Mouse (Mus musculus): ENCODE data around the gene Prkd3. TPM values are rescaled to one million over a fixed set of nuclear protein-coding genes. Genes with fewer than 3 reads are reported as not detected.

Prkd3 gene
- polyA plus RNA-seq, 1 experiment, result 12.2 TPM

- Histone ChIP-seq H3K4me1 (ENCODE audit: control insufficient read depth, insufficient read depth, insufficient read length, low read length) (peaks cover 6% of the 10 kb centered on the region), H3K4me3 (ENCODE audit: insufficient read depth, low read depth, low read length) (no peak overlapping the region), H3K27ac (replicated peaks; ENCODE audit: low read depth, low read length) (no peak overlapping the region)
Measured at GRCm38 (mm10) chr17:78989015-78989414, 31.6 kb downstream of the Prkd3 start.

- no peak overlapping the region for H3K4me3 ChIP-seq (ENCODE audit: insufficient read depth, low read depth, low read length)
- H3K27ac ChIP-seq (replicated peaks; ENCODE audit: low read depth, low read length), result no peak overlapping the region
- H3K4me1 ChIP-seq (ENCODE audit: control insufficient read depth, insufficient read depth, insufficient read length, low read length), result no peaks in the 10 kb centered on the region
Measured at GRCm38 (mm10) chr17:78983736-78984135, 36.9 kb downstream of the Prkd3 start.

GRCm38 (mm10) chr17:78983166-78983565 lies 37.5 kb downstream of the Prkd3 start:
- no peak overlapping the region for H3K4me3 ChIP-seq (ENCODE audit: insufficient read depth, low read depth, low read length)
- no peaks in the 10 kb centered on the region for H3K4me1 ChIP-seq (ENCODE audit: control insufficient read depth, insufficient read depth, insufficient read length, low read length)
- no peak overlapping the region for H3K27ac ChIP-seq (replicated peaks; ENCODE audit: low read depth, low read length)

GRCm38 (mm10) chr17:78968500-78968899 lies 52.1 kb downstream of the Prkd3 start:
- Histone ChIP-seq H3K4me1 (ENCODE audit: control insufficient read depth, insufficient read depth, insufficient read length, low read length) (no peaks in the 10 kb centered on the region), H3K27ac (replicated peaks; ENCODE audit: low read depth, low read length) (no peak overlapping the region), H3K4me3 (ENCODE audit: insufficient read depth, low read depth, low read length) (no peak overlapping the region)

- no peak overlapping the region for H3K27ac ChIP-seq (replicated peaks; ENCODE audit: low read depth, low read length)
- no peaks in the 10 kb centered on the region for H3K4me1 ChIP-seq (ENCODE audit: control insufficient read depth, insufficient read depth, insufficient read length, low read length)
- H3K4me3 ChIP-seq (ENCODE audit: insufficient read depth, low read depth, low read length), result no peak overlapping the region
Measured at GRCm38 (mm10) chr17:78966092-78966883, 54.3 kb downstream of the Prkd3 start.

GRCm38 (mm10) chr17:78964387-78964786 lies 56.2 kb downstream of the Prkd3 start:
- Histone ChIP-seq H3K27ac (replicated peaks; ENCODE audit: low read depth, low read length) (no peak overlapping the region), H3K4me1 (ENCODE audit: control insufficient read depth, insufficient read depth, insufficient read length, low read length) (no peaks in the 10 kb centered on the region), H3K4me3 (ENCODE audit: insufficient read depth, low read depth, low read length) (no peak overlapping the region)

GRCm38 (mm10) chr17:78959473-78959872 lies 61.1 kb downstream of the Prkd3 start:
- H3K27ac ChIP-seq (replicated peaks; ENCODE audit: low read depth, low read length), result no peak overlapping the region
- H3K4me3 ChIP-seq (ENCODE audit: insufficient read depth, low read depth, low read length), result no peak overlapping the region
- H3K4me1 ChIP-seq (ENCODE audit: control insufficient read depth, insufficient read depth, insufficient read length, low read length), result no peaks in the 10 kb centered on the region

- Histone ChIP-seq H3K4me3 (ENCODE audit: insufficient read depth, low read depth, low read length) (no peak overlapping the region), H3K4me1 (ENCODE audit: control insufficient read depth, insufficient read depth, insufficient read length, low read length) (no peaks in the 10 kb centered on the region), H3K27ac (replicated peaks; ENCODE audit: low read depth, low read length) (no peak overlapping the region)
Measured at GRCm38 (mm10) chr17:78953240-78953639, 67.4 kb downstream of the Prkd3 start.

GRCm38 (mm10) chr17:78952070-78952469 lies 68.5 kb downstream of the Prkd3 start:
- Histone ChIP-seq H3K4me1 (ENCODE audit: control insufficient read depth, insufficient read depth, insufficient read length, low read length) (no peaks in the 10 kb centered on the region), H3K4me3 (ENCODE audit: insufficient read depth, low read depth, low read length) (no peak overlapping the region), H3K27ac (replicated peaks; ENCODE audit: low read depth, low read length) (no peak overlapping the region)

GRCm38 (mm10) chr17:78951225-78951624 lies 69.4 kb downstream of the Prkd3 start:
- Histone ChIP-seq H3K4me3 (ENCODE audit: insufficient read depth, low read depth, low read length) (no peak overlapping the region), H3K27ac (replicated peaks; ENCODE audit: low read depth, low read length) (no peak overlapping the region), H3K4me1 (ENCODE audit: control insufficient read depth, insufficient read depth, insufficient read length, low read length) (no peaks in the 10 kb centered on the region)

GRCm38 (mm10) chr17:78942579-78942978 lies 78.0 kb downstream of the Prkd3 start:
- no peak overlapping the region for H3K27ac ChIP-seq (replicated peaks; ENCODE audit: low read depth, low read length)
- H3K4me3 ChIP-seq (ENCODE audit: insufficient read depth, low read depth, low read length), result no peak overlapping the region
- no peaks in the 10 kb centered on the region for H3K4me1 ChIP-seq (ENCODE audit: control insufficient read depth, insufficient read depth, insufficient read length, low read length)

- peaks cover 3% of the 10 kb centered on the region; the same call in 1 of the 2 replicates for H3K4me1 ChIP-seq (ENCODE audit: control insufficient read depth, insufficient read depth, insufficient read length, low read length)
- no peak overlapping the region for H3K27ac ChIP-seq (replicated peaks; ENCODE audit: low read depth, low read length)
- H3K4me3 ChIP-seq (ENCODE audit: insufficient read depth, low read depth, low read length), result no peak overlapping the region
Measured at GRCm38 (mm10) chr17:78938927-78939326, 81.7 kb downstream of the Prkd3 start.

- Histone ChIP-seq H3K4me1 (ENCODE audit: control insufficient read depth, insufficient read depth, insufficient read length, low read length) (peaks cover 3% of the 10 kb centered on the region; the same call in 1 of the 2 replicates), H3K4me3 (ENCODE audit: insufficient read depth, low read depth, low read length) (peak overlapping the region; percentile 83), H3K27ac (replicated peaks; ENCODE audit: low read depth, low read length) (no peak overlapping the region)
Measured at GRCm38 (mm10) chr17:78937229-78937853, 83.3 kb downstream of the Prkd3 start.

- H3K4me3 ChIP-seq (ENCODE audit: insufficient read depth, low read depth, low read length), result peak within 1 kb of the TSS; percentile 90
- peak within 1 kb of the TSS; percentile 41 for H3K27ac ChIP-seq (replicated peaks; ENCODE audit: low read depth, low read length)
- peaks cover 3% of the 10 kb centered on the region; the same call in 1 of the 2 replicates for H3K4me1 ChIP-seq (ENCODE audit: control insufficient read depth, insufficient read depth, insufficient read length, low read length)
Measured at GRCm38 (mm10) chr17:78936466-78937228, 84.0 kb downstream of the Prkd3 start, which contains the start of the genes Cebpz and Ndufaf7. Gene Cebpz, minus strand, starts transcription at chr17:78937066. Gene Ndufaf7, plus strand, starts transcription at chr17:78937136.

GRCm38 (mm10) chr17:78935857-78936256 lies 84.8 kb downstream of the Prkd3 start:
- peak overlapping the region; percentile 90 for H3K4me3 ChIP-seq (ENCODE audit: insufficient read depth, low read depth, low read length)
- no peak overlapping the region for H3K27ac ChIP-seq (replicated peaks; ENCODE audit: low read depth, low read length)
- H3K4me1 ChIP-seq (ENCODE audit: control insufficient read depth, insufficient read depth, insufficient read length, low read length), result peaks cover 3% of the 10 kb centered on the region; the same call in 1 of the 2 replicates

Measured in brown adipose tissue, adult 24 weeks (tissue).